Mouse (Mus musculus): ENCODE results near the gene Ezh1. TPM values are rescaled to one million over a fixed set of nuclear protein-coding genes. Genes with fewer than 3 reads are reported as not detected.

The Ezh1 gene
- polyA plus RNA-seq, 1 experiment from 2014 or later, result 10.4 TPM

DNA sequence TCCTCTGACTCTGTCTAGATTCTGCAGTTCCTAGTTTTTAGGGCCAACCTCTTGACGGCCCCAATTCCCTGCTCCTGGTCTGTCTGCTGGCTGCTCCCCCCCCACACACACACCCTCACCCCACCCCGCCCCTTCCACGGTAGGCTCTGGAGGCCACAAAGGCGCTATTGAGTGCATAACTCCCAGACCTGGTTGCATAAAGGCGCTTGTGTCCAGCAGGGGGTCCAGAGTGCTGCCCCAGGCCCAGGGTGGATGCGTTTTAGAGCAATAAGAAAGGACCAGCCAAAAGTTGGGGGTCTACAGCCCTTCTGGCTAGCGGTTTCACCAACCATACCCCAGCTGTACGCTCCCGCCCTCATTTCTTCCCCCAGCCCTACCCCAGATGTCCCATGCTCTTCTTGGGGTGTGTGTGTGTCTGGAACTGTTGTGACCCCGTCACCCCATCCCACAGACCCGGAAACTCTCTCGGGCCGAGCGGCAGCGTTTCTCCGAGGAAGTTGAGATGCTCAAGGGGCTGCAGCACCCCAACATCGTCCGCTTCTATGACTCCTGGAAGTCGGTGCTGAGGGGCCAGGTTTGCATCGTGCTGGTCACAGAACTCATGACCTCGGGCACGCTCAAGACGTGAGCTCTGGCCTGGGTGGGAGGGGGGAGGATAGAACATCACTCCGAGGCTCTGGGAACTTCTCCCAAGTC lies 36.2 kb upstream of the Ezh1 start:
- WGBS, result under 1% methylated on average over 24 of the region's 24 CpGs
- H3K4me1 ChIP-seq (ENCODE audit: control insufficient read depth, insufficient read depth, low read length), result peaks cover 49% of the 10 kb centered on the region
- H3K27ac ChIP-seq (ENCODE audit: low read depth, low read length), result no peak overlapping the region
- H3K4me2 ChIP-seq, result peak overlapping the region; percentile 30
- no peaks in the 10 kb centered on the region for H3K36me3 ChIP-seq (ENCODE audit: control insufficient read depth, insufficient read depth, low read length)
- H3K4me3 ChIP-seq (ENCODE audit: low read depth, low read length), result peak overlapping the region; percentile 18
- H3K9me3 ChIP-seq (ENCODE audit: control insufficient read depth, low read length), result no peaks in the 10 kb centered on the region
- ATAC-seq (ENCODE audit: low FRiP score) (no peak), DNase-seq (ENCODE audit: low spot score, missing footprints) (peak; percentile 89)
- H3K9ac ChIP-seq (ENCODE audit: low read length), result 0 out of 2 replicates have a peak overlapping the region, but pooled peaks have one; percentile 24
- H3K27me3 ChIP-seq (ENCODE audit: control insufficient read depth, insufficient read depth, low read length), result peaks cover 44% of the 10 kb centered on the region

DNA sequence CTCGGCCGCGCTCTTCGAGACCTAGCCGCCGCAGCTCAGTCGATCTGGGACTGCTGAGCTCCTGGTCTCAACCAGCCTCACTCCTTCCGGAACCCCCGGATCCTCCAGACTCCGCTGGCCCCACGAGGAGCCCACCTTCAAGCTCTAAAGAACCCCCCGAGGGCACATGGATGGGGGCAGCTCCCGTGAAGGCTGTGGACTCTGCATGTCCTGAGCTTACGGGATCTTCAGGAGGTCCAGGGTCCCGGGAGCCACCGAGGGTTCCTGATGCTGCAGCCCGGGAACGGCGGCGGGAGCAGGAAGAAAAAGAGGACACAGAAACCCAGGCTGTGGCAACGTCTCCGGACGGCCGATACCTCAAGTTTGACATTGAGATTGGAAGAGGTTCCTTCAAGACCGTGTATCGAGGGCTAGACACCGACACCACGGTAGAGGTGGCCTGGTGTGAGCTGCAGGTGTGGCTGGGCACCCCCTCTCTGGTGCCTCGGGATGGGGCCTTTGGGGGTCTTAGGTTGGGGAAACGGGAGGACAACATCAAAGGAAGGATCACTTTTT lies 34.6 kb upstream of the Ezh1 start:
- ATAC-seq (ENCODE audit: low FRiP score) (no peak; the same call in 1 of the 2 replicates), DNase-seq (ENCODE audit: low spot score, missing footprints) (peak; percentile 95)
- no peaks in the 10 kb centered on the region for H3K9me3 ChIP-seq (ENCODE audit: control insufficient read depth, low read length)
- H3K4me3 ChIP-seq (ENCODE audit: low read depth, low read length), result peak overlapping the region; percentile 46
- peaks cover 44% of the 10 kb centered on the region for H3K27me3 ChIP-seq (ENCODE audit: control insufficient read depth, insufficient read depth, low read length)
- peaks cover 49% of the 10 kb centered on the region for H3K4me1 ChIP-seq (ENCODE audit: control insufficient read depth, insufficient read depth, low read length)
- H3K4me2 ChIP-seq, result peak overlapping the region; percentile 98
- no peaks in the 10 kb centered on the region for H3K36me3 ChIP-seq (ENCODE audit: control insufficient read depth, insufficient read depth, low read length)
- 0 out of 2 replicates have a peak overlapping the region, but pooled peaks have one; percentile 36 for H3K27ac ChIP-seq (ENCODE audit: low read depth, low read length)
- under 1% methylated on average over 30 of the region's 30 CpGs for WGBS
- peak overlapping the region; percentile 54 for H3K9ac ChIP-seq (ENCODE audit: low read length)

DNA sequence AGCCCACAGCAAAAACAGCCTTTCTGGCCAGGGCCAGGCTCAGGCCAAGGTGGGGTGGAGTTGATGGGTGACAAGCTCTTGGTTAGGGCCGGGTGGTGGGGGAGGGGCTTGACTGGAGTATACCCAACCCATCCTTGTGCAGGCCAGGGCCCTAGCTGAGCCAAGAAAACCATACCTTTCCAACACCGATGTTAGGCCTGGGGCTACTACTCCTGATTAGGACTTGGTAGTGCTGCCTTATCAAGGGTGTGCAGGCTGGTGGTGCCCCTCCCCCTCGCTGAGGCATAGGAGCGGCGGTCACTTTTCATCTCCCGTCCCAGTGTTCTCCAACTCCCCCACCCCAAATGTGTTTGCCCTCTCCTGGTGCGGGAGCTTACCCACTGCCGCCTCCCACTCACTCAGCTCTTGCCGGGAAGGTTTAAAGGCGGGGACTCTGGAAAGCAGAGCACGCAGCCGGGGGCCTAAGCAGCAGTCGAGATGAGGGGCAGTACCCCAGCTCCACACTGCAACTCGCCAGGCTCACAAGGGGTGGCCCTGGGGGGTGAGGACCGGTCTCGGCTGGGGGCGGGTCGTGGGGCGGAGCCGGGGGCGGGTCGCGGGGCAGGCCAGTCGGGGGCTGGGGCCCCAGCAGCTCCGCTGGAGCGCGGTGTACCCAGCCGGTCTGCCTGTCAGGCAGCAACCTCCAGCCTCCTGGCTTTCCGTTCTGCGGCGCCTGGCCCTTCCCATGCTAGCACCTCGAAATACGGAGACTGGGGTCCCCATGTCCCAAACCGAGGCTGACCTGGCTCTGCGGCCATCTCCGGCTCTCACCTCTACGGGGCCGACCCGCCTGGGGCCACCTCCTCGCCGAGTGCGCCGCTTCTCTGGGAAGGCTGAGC lies 33.9 kb upstream of the Ezh1 start, which contains the start of gene Wnk4:
Gene Wnk4, plus strand, starts transcription at position 620 of the 878 bp plus-strand sequence.
- H3K27ac ChIP-seq (ENCODE audit: low read depth, low read length), result peak within 1 kb of the TSS; percentile 51
- H3K9ac ChIP-seq (ENCODE audit: low read length), result peak within 1 kb of the TSS; percentile 54
- no peaks in the 10 kb centered on the region for H3K9me3 ChIP-seq (ENCODE audit: control insufficient read depth, low read length)
- H3K27me3 ChIP-seq (ENCODE audit: control insufficient read depth, insufficient read depth, low read length), result peaks cover 41% of the 10 kb centered on the region
- H3K4me2 ChIP-seq, result peak within 1 kb of the TSS; percentile 98
- peak within 1 kb of the TSS; percentile 46 for H3K4me3 ChIP-seq (ENCODE audit: low read depth, low read length)
- no peaks in the 10 kb centered on the region for H3K36me3 ChIP-seq (ENCODE audit: control insufficient read depth, insufficient read depth, low read length)
- peak; percentile 95 for DNase-seq (ENCODE audit: low spot score, missing footprints)
- WGBS, result 1% methylated on average over 42 of the region's 43 CpGs
- peaks cover 46% of the 10 kb centered on the region for H3K4me1 ChIP-seq (ENCODE audit: control insufficient read depth, insufficient read depth, low read length)
- ATAC-seq (ENCODE audit: low FRiP score), result peak; percentile 81

DNA sequence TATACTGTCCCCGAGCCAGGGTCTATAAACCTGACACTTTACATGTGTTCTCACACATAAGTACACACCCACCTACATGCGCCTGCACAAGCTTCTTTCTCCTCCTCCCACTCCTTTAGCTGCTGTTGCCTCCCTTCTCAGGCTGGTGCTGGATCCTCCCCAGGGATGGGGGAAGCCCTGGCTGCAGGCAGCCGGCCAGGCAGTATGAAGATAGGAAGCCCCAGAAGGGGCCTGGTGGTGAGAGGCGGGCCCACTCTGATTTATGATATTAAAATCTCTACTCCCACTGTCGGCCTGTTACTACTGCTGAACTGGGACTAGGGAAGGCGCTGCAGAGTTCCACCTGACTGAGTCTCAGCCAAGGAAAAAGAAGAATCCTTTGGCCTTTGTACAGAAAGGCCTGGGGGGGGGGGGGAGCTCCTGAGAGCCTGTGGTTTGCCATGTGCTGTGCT lies 33.0 kb upstream of the Ezh1 start:
- DNase-seq (ENCODE audit: low spot score, missing footprints) (no peak), ATAC-seq (ENCODE audit: low FRiP score) (no peak)
- Histone ChIP-seq H3K27ac (ENCODE audit: low read depth, low read length) (no peak overlapping the region; the same call in none of the 2 replicates), H3K36me3 (ENCODE audit: control insufficient read depth, insufficient read depth, low read length) (no peaks in the 10 kb centered on the region), H3K9ac (ENCODE audit: low read length) (no peak overlapping the region), H3K4me3 (ENCODE audit: low read depth, low read length) (no peak overlapping the region), H3K27me3 (ENCODE audit: control insufficient read depth, insufficient read depth, low read length) (peaks cover 33% of the 10 kb centered on the region), H3K4me1 (ENCODE audit: control insufficient read depth, insufficient read depth, low read length) (peaks cover 44% of the 10 kb centered on the region), H3K9me3 (ENCODE audit: control insufficient read depth, low read length) (no peaks in the 10 kb centered on the region), H3K4me2 (peak overlapping the region; percentile 13; the same call in 1 of the 2 replicates)
- WGBS, result 48% methylated on average over 6 of the region's 6 CpGs

DNA sequence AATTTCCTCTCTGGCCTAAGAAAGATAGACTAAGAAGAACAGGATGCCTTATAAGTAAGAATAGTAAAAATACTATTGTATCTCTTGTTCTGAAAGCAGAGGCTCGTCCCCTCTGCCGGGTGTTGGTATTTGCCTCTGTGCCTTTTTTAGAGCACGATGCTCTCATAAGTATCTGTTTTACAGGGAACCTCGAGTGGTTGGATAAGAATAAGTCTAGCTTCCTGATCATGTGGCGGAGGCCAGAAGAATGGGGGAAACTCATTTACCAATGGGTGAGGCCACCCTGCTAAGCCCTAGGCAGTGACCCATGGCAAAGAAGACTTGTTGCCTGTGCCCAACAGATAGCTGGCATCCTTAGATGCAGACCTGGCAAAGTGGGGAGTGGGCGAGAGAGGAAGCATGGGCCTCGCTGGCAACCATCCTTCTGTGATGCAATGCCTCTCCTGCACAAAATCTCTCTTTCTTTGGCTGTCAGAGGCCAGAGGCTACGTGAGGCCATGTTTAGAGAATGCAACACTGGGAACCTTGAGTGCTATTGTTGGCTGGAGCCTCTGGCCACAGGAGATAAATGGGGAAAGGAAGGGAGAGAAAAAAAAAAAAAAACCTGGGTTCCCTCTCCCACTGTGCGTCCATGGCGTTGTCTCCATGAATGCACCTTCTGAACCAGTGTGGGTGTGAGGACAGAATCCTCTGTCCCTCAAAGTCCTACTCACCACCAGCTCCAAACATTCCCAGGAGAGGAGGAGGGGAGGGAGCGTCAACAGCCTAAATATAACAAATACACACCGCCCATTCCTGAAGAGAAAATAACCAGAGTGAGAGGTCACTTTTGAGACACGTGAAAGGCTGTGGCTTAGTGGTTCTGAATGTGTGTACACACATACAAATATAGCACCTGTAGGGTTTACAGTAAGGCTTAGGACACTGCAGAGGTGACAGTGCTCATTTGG lies 29.8 kb upstream of the Ezh1 start:
- DNase-seq (ENCODE audit: low spot score, missing footprints) (no peak), ATAC-seq (ENCODE audit: low FRiP score) (no peak)
- Histone ChIP-seq H3K4me3 (ENCODE audit: low read depth, low read length) (no peak overlapping the region), H3K27ac (ENCODE audit: low read depth, low read length) (no peak overlapping the region), H3K4me1 (ENCODE audit: control insufficient read depth, insufficient read depth, low read length) (peaks cover 29% of the 10 kb centered on the region), H3K9me3 (ENCODE audit: control insufficient read depth, low read length) (no peaks in the 10 kb centered on the region), H3K27me3 (ENCODE audit: control insufficient read depth, insufficient read depth, low read length) (peaks cover 3% of the 10 kb centered on the region; the same call in 1 of the 2 replicates), H3K4me2 (no peak overlapping the region), H3K36me3 (ENCODE audit: control insufficient read depth, insufficient read depth, low read length) (no peaks in the 10 kb centered on the region), H3K9ac (ENCODE audit: low read length) (no peak overlapping the region)
- WGBS, result 93% methylated on average over 13 of the region's 13 CpGs

DNA sequence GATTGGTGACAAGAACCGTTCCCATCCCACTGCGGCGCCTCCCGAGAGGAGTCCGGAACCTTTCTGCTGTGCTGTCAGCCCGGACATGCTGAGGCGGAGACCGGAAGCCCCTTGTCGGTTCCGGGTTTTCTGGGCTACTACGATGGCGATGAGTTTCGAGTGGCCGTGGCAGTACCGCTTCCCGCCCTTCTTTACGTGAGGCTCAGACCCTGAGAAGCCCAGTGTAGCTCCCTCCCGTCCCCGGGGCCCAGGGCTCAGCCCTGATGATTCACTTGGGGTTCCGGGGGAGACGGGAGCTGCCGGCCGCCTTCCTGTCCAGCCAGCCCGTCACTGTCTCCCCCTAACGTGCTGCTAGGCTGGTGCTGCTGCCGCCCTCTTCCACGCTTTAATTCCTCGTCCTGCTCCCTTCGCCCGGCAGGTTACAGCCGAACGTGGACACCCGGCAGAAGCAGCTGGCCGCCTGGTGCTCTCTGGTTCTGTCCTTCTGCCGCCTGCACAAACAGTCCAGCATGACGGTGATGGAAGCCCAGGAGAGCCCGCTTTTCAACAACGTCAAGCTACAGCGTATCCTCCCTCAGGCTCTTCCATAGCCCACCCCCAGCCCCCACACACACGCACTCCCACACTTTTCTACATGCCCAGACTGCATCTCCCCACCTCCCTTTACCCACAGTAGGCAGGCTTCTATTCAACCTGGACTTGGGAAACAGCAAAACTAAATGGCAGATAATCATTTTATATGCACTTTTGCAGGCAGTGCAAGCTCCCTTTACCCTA lies 27.5 kb upstream of the Ezh1 start, which contains the start of gene Vps25:
Gene Vps25, plus strand, starts transcription at position 95 of the 777 bp plus-strand sequence.
- under 1% methylated on average over 40 of the region's 40 CpGs for WGBS
- Histone ChIP-seq H3K27me3 (ENCODE audit: control insufficient read depth, insufficient read depth, low read length) (no peaks in the 10 kb centered on the region), H3K36me3 (ENCODE audit: control insufficient read depth, insufficient read depth, low read length) (no peaks in the 10 kb centered on the region), H3K4me2 (peak within 1 kb of the TSS; percentile 89), H3K9ac (ENCODE audit: low read length) (peak within 1 kb of the TSS; percentile 95), H3K4me3 (ENCODE audit: low read depth, low read length) (peak within 1 kb of the TSS; percentile 88), H3K4me1 (ENCODE audit: control insufficient read depth, insufficient read depth, low read length) (peaks cover 12% of the 10 kb centered on the region), H3K27ac (ENCODE audit: low read depth, low read length) (peak within 1 kb of the TSS; percentile 80), H3K9me3 (ENCODE audit: control insufficient read depth, low read length) (no peaks in the 10 kb centered on the region)
- ATAC-seq (ENCODE audit: low FRiP score) (peak; percentile 79), DNase-seq (ENCODE audit: low spot score, missing footprints) (peak; percentile 99)

DNA sequence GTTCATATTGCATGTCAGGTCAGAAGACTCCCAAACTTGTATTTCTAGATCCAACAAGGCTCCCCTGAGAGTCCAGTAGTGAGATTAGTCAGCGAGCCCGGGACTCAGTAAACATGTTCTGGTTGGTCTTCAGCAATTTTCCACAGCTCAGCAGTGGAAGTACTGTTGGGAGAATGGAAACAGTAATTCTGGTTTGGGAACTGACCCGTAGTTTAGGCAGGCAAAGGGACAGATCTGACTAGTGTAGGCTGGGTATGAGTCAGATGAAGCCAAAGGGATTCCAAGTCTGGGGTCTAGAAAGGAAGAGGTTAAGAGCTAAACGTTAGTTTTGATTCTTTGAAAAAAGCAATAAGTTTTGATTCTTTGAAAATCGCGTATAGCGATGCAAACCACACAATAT lies 26.7 kb upstream of the Ezh1 start:
- peak overlapping the region; percentile 89 for H3K4me2 ChIP-seq
- no peak for ATAC-seq (ENCODE audit: low FRiP score)
- no peaks in the 10 kb centered on the region for H3K9me3 ChIP-seq (ENCODE audit: control insufficient read depth, low read length)
- H3K36me3 ChIP-seq (ENCODE audit: control insufficient read depth, insufficient read depth, low read length), result no peaks in the 10 kb centered on the region
- peaks cover 12% of the 10 kb centered on the region for H3K4me1 ChIP-seq (ENCODE audit: control insufficient read depth, insufficient read depth, low read length)
- peak overlapping the region; percentile 88 for H3K4me3 ChIP-seq (ENCODE audit: low read depth, low read length)
- H3K27ac ChIP-seq (ENCODE audit: low read depth, low read length), result no peak overlapping the region
- DNase-seq (ENCODE audit: low spot score, missing footprints), result peak; percentile 94
- H3K9ac ChIP-seq (ENCODE audit: low read length), result peak overlapping the region; percentile 95
- no peaks in the 10 kb centered on the region for H3K27me3 ChIP-seq (ENCODE audit: control insufficient read depth, insufficient read depth, low read length)
- WGBS, result 14% methylated on average over 7 of the region's 7 CpGs

Data from midbrain, embryonic 11.5 days (tissue).